Mouse (Mus musculus) heart, postnatal 4 days (tissue): ENCODE measurements at regions not wholly inside any gene's neighbourhood (a gene's known extent, or its start where the extent isn't known, plus 50 kb on each side); places are given as distances from the start of the nearest gene placed in this dataset.
A peak's percentile ranks its signal among the peaks of the same experiment; 100 is the strongest.

Source experiments
- DNase-seq: peaks from one replicate; pipeline ENCODE4 v3.0.0; 2021

DNA sequence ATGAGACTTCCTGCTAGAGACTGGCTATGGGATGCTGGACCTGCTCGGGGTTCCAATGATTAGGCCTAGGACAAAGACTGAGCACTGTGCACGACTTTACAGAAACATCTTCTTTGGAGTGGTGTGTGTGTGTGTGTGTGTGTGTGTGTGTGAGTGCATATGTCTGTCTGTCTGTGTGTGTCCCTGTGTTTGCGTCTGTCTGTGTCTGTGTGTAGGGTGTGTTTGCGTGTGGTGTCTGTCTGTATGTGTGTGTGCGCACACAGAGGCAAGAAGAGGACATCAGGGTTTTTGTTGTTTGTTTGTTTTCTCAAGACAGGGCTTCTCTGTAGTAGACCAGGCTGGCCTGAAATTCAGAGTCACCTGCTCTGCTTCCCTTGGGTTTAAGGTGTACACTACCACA lies 51.9 kb upstream of the Slco4a1 start:
- DNase-seq, result no peak

- no peak for DNase-seq
Measured at GRCm38 (mm10) chr2:180403621-180404020, 52.4 kb upstream of the Slco4a1 start.

DNA sequence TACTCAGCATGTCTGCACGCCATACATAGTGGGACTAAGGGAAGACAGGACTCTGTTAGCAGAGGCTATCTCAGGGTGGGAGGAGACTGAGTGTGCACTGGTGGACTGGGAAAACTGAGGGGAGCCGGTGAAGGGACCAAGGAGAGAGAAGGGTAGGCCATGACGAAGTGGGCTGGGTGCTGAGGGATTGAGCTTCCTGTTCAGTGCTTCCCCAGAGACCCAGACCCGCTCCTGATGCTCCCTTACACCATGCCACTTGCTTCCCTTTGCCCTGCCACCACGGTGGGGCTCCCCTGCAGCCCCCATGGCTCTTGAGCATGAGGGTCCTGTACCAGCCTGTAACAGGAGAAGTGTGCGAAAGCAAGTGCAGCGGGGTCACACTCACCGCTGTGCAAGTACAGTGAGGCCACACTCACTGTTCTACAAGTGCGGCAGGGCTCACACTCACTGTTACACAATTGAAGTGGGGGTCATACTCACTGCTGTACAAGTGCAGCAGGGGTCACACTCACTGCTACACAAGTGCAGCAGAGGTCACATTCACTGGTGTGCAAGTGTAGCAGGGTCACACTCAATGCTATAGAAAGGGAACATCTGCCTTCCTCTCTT lies 53.1 kb upstream of the Slco4a1 start:
- no peak for DNase-seq

DNA sequence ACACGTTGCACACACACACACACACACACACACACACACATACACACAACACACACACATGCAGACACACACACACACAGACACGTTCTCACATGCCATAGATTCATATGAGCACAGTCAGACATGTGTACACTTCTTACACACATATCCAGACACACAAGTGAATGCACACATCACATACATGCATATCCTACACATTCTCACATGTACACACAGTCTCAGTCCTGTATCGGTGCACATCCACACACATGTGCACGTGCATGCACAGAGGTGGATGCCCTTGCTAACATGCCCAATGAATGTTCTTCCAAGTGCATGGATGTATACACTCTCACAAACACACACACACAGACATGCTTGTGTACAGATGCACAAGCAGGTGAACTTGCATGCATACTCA lies 53.6 kb upstream of the Slco4a1 start:
- DNase-seq, result no peak

DNA sequence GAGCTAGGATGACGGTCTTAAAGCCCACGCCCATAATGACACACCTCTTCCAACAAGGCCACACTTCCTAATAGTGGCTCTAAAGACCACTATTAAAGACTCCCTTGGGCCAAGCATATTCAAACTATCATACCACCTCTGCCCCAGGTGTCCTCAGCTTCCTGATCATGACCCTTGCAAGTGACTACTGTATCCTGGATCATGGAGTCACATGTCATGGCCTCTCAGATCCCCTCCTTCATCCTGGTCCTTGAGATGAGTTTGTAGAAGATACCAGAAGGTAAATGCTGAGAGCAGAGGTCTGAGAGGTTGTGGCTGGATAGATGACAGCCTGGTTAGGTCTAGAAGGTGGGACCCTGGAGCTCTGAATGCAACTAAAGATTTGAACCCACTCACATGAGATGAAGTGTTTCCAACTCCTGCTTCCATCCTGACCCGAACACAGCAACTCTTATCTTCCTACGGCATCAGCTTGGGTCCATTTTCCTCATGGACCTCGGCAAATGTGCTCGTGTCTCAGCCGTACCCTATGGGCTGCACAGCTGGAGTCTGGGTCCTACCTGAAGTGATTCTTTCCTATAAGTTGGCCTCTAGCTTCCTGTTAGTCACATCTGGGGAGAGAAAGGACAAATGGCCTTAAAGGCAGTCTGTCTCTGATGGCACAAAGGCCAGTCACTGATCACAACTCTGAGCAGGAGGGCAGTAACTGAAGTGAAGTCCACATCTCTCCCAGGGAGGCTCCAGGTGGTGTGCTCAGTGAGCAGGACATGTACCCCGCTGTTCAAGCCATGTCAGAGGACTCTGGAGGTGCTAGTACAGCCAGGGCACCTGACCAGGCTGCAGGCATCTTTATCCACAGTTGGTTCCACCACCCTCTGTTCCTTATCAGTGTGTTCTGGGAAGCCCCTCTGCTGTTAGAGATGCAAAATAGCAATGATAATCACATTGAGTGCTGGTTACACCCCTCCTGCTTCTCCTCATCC lies 54.3 kb upstream of the Slco4a1 start:
- DNase-seq, result peak; percentile 46

DNA sequence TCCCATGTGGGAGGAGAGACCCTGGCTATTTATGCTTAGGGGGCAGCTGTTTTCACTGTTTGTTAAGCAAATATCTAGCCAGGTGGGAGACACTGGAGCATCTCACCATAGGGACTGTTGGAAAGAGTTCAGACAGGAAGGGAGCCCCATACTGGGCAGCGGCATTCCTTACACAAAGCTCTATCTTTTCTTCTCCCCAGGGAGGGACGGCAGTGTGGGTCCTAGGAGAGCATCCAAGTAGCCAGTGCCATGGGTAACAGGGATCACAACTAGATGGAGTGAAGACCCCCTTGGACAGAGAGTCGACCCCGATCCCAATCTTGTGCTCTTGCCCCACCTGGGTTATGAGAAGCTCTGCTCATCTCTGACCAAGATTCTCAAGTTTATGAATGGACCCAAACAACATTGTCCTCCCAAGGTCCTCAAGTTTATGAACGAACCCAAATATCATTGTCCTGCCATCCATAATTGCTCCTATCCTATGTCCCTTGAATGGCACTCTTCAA lies 55.5 kb upstream of the Slco4a1 start:
- DNase-seq, result peak; percentile 49

DNA sequence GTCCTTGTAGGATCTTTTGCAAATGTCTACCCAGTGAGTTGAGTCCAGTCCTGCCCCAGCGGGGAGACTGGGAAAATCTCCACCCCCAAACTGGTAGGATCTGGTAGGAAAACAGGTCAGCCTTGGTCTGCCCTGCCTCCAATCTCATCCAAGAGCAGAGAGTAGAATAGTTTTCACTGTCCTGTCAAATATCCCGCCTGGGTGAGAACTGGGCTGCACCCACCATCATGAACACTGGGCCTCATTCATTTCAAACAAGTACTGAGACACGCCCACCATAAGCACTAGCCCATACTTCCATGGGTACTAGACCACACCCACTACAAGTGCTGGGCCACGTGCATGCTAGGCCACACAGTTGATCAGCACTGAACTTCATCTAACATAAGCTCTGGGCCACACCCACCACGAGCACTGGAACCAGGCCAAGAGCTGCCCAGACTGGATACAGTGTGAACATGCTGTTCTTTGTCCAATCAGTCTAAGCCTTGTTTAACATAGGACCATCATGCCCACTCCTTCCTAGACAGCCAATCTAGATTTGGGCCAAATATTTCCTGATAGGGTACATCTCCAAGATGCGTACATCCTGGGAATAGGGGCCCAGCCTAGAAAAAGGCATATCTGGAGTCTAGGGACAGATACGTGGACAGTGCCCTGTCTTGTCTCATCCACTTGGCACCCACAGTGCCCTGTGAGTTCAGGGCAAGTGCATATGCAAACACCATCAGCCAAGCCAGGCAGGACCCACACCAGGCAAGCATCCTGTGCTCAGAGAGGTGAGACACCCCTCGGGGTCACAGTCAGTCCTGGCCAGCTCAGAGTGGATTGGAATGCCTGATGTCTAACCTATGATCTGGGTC lies 56.2 kb upstream of the Slco4a1 start:
- DNase-seq, result peak; percentile 86

DNA sequence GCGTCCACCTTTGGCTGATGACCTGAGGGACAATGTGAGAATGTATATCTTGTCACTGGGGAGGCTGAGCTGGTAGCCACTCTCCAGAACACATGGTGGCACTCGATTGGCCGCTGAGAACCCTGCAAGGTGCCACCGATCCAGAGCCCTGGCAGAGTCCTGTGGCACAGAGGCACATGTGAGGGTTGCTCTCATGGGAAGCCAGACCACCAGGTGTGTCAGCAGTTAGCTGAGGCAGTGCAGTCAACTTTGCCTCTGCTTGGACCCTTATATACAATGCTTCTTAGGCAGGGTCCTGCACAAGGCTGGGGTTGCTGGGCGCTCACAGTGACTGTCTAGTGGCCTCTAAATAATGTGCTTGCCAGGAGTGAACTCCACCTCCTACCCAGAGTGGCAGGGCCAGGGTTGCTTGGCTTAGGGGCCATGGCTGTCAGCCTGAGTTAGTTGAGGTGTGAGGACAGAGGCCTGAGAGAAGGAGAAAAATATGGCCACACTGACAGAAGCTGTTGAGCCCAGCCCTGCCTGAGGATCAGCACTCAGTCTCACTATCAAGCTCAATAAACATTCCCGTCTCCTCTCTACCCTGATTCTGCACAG lies 57.1 kb upstream of the Slco4a1 start:
- DNase-seq, result peak; percentile 63

- DNase-seq, result no peak
Measured at GRCm38 (mm10) chr2:180398481-180398754, 57.6 kb upstream of the Slco4a1 start.

GRCm38 (mm10) chr2:180397723-180398480 lies 58.1 kb upstream of the Slco4a1 start:
- peak; percentile 58 for DNase-seq

- DNase-seq, result peak; percentile 53
Measured at GRCm38 (mm10) chr2:180396664-180397377, 59.2 kb upstream of the Slco4a1 start.

- DNase-seq, result no peak
Measured at GRCm38 (mm10) chr2:180396211-180396610, 59.8 kb upstream of the Slco4a1 start.

GRCm38 (mm10) chr2:180395279-180396034 lies 60.6 kb upstream of the Slco4a1 start:
- no peak for DNase-seq

GRCm38 (mm10) chr2:180392846-180393700 lies 58.6 kb upstream of the Gata5 start:
- DNase-seq, result peak; percentile 73

DNA sequence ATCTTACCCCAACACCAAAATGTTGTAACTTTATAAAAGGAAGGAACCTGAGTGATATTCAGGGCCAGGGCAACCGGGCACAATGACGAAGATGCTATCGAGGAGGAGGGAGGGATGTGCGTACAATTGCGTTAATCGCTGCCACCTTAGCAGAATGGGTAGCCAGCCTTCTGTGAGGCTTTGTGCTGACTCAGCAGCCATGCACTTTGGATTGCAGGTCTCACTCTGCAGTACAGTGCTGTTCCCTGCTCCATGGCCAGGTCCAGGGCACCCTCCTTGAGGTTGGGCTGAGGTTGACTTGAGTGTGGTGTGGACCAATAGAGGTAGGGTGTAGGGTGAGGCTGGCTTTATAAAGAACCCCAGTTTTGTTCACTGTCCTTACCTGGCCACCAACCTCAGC lies 57.8 kb upstream of the Gata5 start:
- DNase-seq, result peak; percentile 37

DNA sequence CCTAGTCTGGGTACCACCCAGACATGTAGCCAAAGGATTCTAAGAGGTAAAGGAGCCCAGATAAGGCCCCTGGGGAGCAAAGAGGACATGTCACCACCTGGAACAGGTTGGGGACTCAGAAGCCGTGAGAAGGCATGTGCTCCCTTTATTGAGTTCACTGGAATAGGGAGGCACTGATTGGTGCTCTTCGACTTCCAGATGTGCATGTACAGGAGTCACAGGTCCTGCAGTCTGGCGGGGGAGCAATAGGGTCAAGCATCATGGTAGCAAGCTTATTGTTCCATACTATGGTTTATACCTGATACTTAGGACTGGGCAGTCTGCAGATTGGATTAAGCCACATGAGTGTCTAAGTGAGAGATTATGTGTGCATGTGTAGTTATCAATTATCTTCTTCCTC lies 56.9 kb upstream of the Gata5 start:
- DNase-seq, result no peak

GRCm38 (mm10) chr2:180390216-180390996 lies 55.9 kb upstream of the Gata5 start:
- peak; percentile 53 for DNase-seq

- peak; percentile 37 for DNase-seq
Measured at GRCm38 (mm10) chr2:180389486-180389885, 55.0 kb upstream of the Gata5 start.
